Mouse (Mus musculus) embryonic facial prominence, embryonic 11.5 days (tissue): ENCODE data around the gene Myh3. TPM values are rescaled to one million over a fixed set of nuclear protein-coding genes. Genes with fewer than 3 reads are reported as not detected.

ENCODE experiments used
- ATAC-seq: fragments of 200-750 bp; cut with Nextera tagmentation; replicated peaks from 2 replicates; pipeline ENCODE4 v1.8.0; 2017; ENCODE audit warnings: low read depth; ENCODE audit not compliant: insufficient number of reproducible peaks, low FRiP score, low TSS enrichment
- DNase-seq: peaks from one replicate; pipeline ENCODE4 v3.0.0-alpha.2; 2015; ENCODE audit warnings: low spot score
- H3K27ac ChIP-seq: fragments of 300-500 bp; sonication (generic); replicated peaks from 2 replicates; pipeline ENCODE4 v1.5.1; 2014; ENCODE audit warnings: mild to moderate bottlenecking, low read depth, low read length, control low read depth
- H3K27me3 ChIP-seq: fragments of 300-500 bp; sonication (generic); 2 replicates; pipeline ENCODE4 v1.6.1; 2014; ENCODE audit warnings: mild to moderate bottlenecking, low read length, moderate library complexity, mixed read lengths; ENCODE audit not compliant: control insufficient read depth, insufficient read depth
- H3K36me3 ChIP-seq: fragments of 300-500 bp; sonication (generic); replicated peaks from 2 replicates; pipeline ENCODE4 v1.6.1; 2014; ENCODE audit warnings: low read depth, mild to moderate bottlenecking, low read length, moderate library complexity, mixed read lengths; ENCODE audit not compliant: control insufficient read depth, insufficient read depth
- H3K4me1 ChIP-seq: fragments of 300-500 bp; sonication (generic); 2 replicates; pipeline ENCODE4 v1.6.1; 2014; ENCODE audit warnings: low read length, mixed read lengths; ENCODE audit not compliant: control insufficient read depth, insufficient read depth
- H3K4me2 ChIP-seq: fragments of 300-500 bp; sonication (generic); 2 replicates; pipeline ENCODE4 v1.6.1; 2014; ENCODE audit warnings: low read depth, mild to moderate bottlenecking, control low read depth, low read length, moderate library complexity
- H3K4me3 ChIP-seq: fragments of 300-500 bp; sonication (generic); 2 replicates; pipeline ENCODE4 v1.5.1; 2014; ENCODE audit warnings: low read depth, low read length, control low read depth
- H3K9ac ChIP-seq: fragments of 300-500 bp; sonication (generic); replicated peaks from 2 replicates; pipeline ENCODE4 v1.6.1; 2014; ENCODE audit warnings: mild to moderate bottlenecking, control low read depth, low read length
- H3K9me3 ChIP-seq: fragments of 300-500 bp; sonication (generic); replicated peaks from 2 replicates; pipeline ENCODE4 v1.6.1; 2016; ENCODE audit warnings: mild to moderate bottlenecking, low read length, inconsistent platforms, mixed read lengths; ENCODE audit not compliant: control insufficient read depth
- WGBS: fragments of 180-500 bp; shearing (Covaris S2); extraction: QIAGEN DNeasy Blood & Tissue Kit; methylation state at CpG from one replicate; pipeline ENCODE4 v1.1.7; 2014; 5-methylcytosine and 5-hydroxymethylcytosine counted together
- microRNA-seq: library from miRNA; unstranded; fragments of <30 nt; microRNA quantifications from one replicate; pipeline ENCODE4, GENCODE M21; 2016; ENCODE audit warnings: borderline number of aligned reads
- polyA plus RNA-seq: library from polyadenylated mRNA; unstranded; fragments of >200 nt; fragmentation: Nextera tagmentation; extraction: Ambion mirVana; gene quantifications from 2 replicates; pipeline ENCODE4 v1.2.1, GENCODE M21; 2014

Gene Myh3
- polyA plus RNA-seq, 1 experiment from 2014 or later, result 6.5 TPM

- no peak for DNase-seq
- H3K4me1 ChIP-seq, result no peaks in the 10 kb centered on the region
- H3K36me3 ChIP-seq, result no peaks in the 10 kb centered on the region
- no peaks in the 10 kb centered on the region for H3K9me3 ChIP-seq
- H3K9ac ChIP-seq, result no peak overlapping the region
- no peak overlapping the region for H3K4me2 ChIP-seq
- H3K27ac ChIP-seq, result no peak overlapping the region
- H3K27me3 ChIP-seq, result no peaks in the 10 kb centered on the region
- 89% methylated on average over 12 of the region's 12 CpGs for WGBS
- no peak overlapping the region for H3K4me3 ChIP-seq
- no peak for ATAC-seq
Measured at GRCm38 (mm10) chr11:67147283-67147921, 69.3 kb downstream of the Myh3 start.

DNA sequence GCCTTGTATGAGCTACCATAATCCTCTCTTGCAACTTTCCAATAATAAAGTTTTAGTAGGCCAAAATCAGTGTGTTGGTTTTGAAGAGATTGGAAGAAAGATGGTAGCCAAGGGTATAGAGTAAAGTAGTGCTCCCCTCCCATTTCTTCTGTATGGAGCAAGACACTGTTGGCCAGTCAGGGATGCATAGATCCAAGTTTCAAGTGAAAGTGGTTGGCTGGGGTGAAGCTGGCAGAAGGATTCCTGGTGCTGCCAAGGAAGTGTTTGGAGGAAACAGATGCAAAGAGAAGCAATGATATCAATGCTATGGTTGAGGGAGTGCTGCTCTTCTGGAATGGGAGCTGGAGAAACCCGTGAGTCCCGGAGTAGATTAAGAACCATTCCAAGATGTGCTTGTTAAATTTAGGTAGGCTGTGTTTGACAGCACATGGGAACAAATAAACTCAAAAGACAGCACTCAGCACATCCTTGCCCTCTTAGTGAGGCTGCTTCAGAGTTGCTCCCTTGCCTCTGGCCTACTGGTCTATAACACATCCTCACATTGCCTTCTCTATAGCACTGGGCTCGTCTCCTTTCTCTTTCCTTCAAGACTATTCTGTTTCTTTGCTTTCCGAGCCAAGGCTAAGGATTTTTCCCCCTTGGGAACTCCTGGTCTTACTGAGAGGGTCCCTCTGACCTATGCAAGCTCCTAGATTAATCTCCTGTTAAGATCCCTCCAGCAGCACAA is 70.3 kb downstream of the Myh3 start:
- no peaks in the 10 kb centered on the region for H3K36me3 ChIP-seq
- no peak overlapping the region for H3K4me3 ChIP-seq
- H3K27ac ChIP-seq, result no peak overlapping the region
- no peaks in the 10 kb centered on the region for H3K4me1 ChIP-seq
- ATAC-seq (no peak), DNase-seq (no peak)
- WGBS, result 83% methylated on average over 4 of the region's 4 CpGs
- H3K27me3 ChIP-seq, result no peaks in the 10 kb centered on the region
- H3K4me2 ChIP-seq, result no peak overlapping the region
- no peaks in the 10 kb centered on the region for H3K9me3 ChIP-seq
- no peak overlapping the region for H3K9ac ChIP-seq

GRCm38 (mm10) chr11:67150237-67150636 is 72.1 kb downstream of the Myh3 start:
- Histone ChIP-seq H3K9ac (no peak overlapping the region), H3K4me1 (no peaks in the 10 kb centered on the region), H3K27ac (no peak overlapping the region), H3K9me3 (no peaks in the 10 kb centered on the region), H3K36me3 (no peaks in the 10 kb centered on the region), H3K4me3 (no peak overlapping the region), H3K4me2 (no peak overlapping the region), H3K27me3 (no peaks in the 10 kb centered on the region)
- no peak for ATAC-seq
- no peak for DNase-seq
- 89% methylated on average over 2 of the region's 2 CpGs for WGBS

- 75% methylated on average over 3 of the region's 3 CpGs for WGBS
- Histone ChIP-seq H3K27me3 (no peaks in the 10 kb centered on the region), H3K4me1 (no peaks in the 10 kb centered on the region), H3K9me3 (no peaks in the 10 kb centered on the region), H3K4me2 (no peak overlapping the region), H3K4me3 (no peak overlapping the region), H3K27ac (no peak overlapping the region), H3K36me3 (no peaks in the 10 kb centered on the region), H3K9ac (no peak overlapping the region)
- no peak for DNase-seq
- no peak for ATAC-seq
Measured at GRCm38 (mm10) chr11:67151159-67151558, 73.1 kb downstream of the Myh3 start.

Small RNA genes lying within 50 kb of the gene (microRNA-seq; reads per million reads assigned to microRNA genes)
- gene Mir6923, result not detected

Other genes starting within 250 kb of the Myh3 start
- 3.5 and 4.1 TPM in 2 replicates for gene Pirt, start 166.3 kb upstream of the Myh3 start, polyA plus RNA-seq
- gene Tmem238l, start 121.7 kb upstream of the Myh3 start, polyA plus RNA-seq, result not detected in 2 replicates
- gene Tmem220, start 53.1 kb upstream of the Myh3 start, polyA plus RNA-seq, result 0.82 and 0.98 TPM in 2 replicates
- gene Adprm, start 25.7 kb upstream of the Myh3 start, polyA plus RNA-seq, result 37.0 and 39.5 TPM in 2 replicates
- gene Sco1, start 25.6 kb upstream of the Myh3 start, polyA plus RNA-seq, result 20.6 and 21.9 TPM in 2 replicates
- gene Myh2, start 92.7 kb downstream of the Myh3 start, polyA plus RNA-seq, result not detected in 2 replicates
- gene Myh1, start 121.8 kb downstream of the Myh3 start, polyA plus RNA-seq, result 0.06 and 0.20 TPM in 2 replicates
- gene Myh4, start 159.7 kb downstream of the Myh3 start, polyA plus RNA-seq, result 0.04 and 0.06 TPM in 2 replicates
- gene Myh8, start 198.8 kb downstream of the Myh3 start, polyA plus RNA-seq, result 0.36 and 1.1 TPM in 2 replicates
- not detected in 2 replicates for gene Myh13, start 243.4 kb downstream of the Myh3 start, polyA plus RNA-seq